In the genomic region with DNA sequence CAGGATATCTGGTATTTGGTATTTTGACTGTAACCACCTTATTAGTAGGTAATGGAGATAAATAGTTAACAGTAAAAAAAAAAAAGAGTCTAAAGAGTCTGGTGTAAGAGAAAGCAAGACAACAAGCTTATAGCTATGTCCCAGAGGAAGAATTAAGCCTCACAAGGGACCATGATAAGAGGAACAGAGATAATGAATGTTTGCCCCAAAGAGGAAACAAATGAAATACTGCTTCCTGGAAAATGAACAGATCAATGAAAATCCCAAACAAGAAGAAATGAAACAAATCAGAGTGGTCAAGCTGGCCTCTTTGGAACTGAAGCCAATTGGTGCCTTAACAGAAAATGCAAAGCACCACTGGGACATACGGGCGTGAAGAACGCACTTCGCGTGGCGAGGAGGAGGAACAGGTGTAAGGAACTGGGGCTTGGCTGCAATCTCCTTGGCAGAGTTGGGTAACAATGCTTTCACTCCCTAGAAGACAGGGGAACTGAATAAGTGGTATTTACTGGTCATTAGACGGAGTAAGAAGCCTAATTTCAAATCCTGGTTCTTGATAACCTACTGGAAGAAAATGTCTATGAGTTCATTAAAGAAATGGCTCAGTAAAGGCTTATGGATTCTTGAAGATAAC, we compare ENCODE assay signal across 21 mouse cellular contexts.
DNase-seq lines count a peak whose midpoint lies in the region; ATAC-seq and TF ChIP-seq lines count a peak whose summit lies in the region.
"Had no signal": no experiment of that assay in that cellular context is flagged by ENCODE, and none has a peak within 500 bp of the region (broad histone marks: within the 10 kb centered on the region; RNA-seq: fewer than 3 reads in every experiment).

No protein-coding gene starts in this region.

- H3K9me3 ChIP-seq in heart, embryonic 10.5 days = no peaks in the 10 kb centered on the region
- no peaks in the 10 kb centered on the region for H3K9me3 ChIP-seq in forebrain, embryonic 13.5 days (replicated peaks)
- H3K9me3 ChIP-seq in intestine, postnatal 0 days (ENCODE audit: control insufficient read depth) = no peaks in the 10 kb centered on the region
- H3K9me3 ChIP-seq: embryonic facial prominence, embryonic 10.5 days; embryonic facial prominence, embryonic 12.5 days had no signal

- no peak overlapping the region for H3K4me3 ChIP-seq in heart, embryonic 10.5 days
- no peak overlapping the region for H3K4me3 ChIP-seq in forebrain, embryonic 13.5 days
- H3K4me3 ChIP-seq in intestine, postnatal 0 days (ENCODE audit: low read depth, low read length) = no peak overlapping the region
- H3K4me3 ChIP-seq: embryonic facial prominence, embryonic 10.5 days; embryonic facial prominence, embryonic 12.5 days had no signal

- DNase-seq in heart, embryonic 10.5 days (ENCODE audit: low spot score) = peak; percentile 17
- DNase-seq in heart, adult 9 months (ENCODE audit: low spot score in 2 of 2) = no peak
- no peak for DNase-seq in natural killer cell, adult 2 months (ENCODE audit: low spot score in 2 of 2)
- DNase-seq: adrenal gland, adult 8-10 months; adrenal gland, postnatal 14 days; cerebellum, adult 11 months; cerebellum, adult 18-20 months; cerebellum, adult 8-10 months; cerebellum, adult 9-11 months; cerebellum, postnatal 14 days; cerebellum, postnatal 36 days had no signal

- ATAC-seq in common myeloid progenitor, adult 5-6 weeks (replicated peaks; ENCODE audit: low read depth, poor library complexity, severe bottlenecking) = peak; percentile 46
- peak; percentile 86 for ATAC-seq in megakaryocyte, adult 5-6 weeks (ENCODE audit: poor library complexity, severe bottlenecking)
- no peak for ATAC-seq in forebrain, embryonic 13.5 days
- ATAC-seq in intestine, postnatal 0 days = no peak
- ATAC-seq: activated CD4-positive, CD25-positive, alpha-beta regulatory T cell, adult 4 months; forebrain, embryonic 14.5 days; forebrain, embryonic 16.5 days; Patski had no signal

- H3K9ac ChIP-seq in forebrain, embryonic 13.5 days = no peak overlapping the region
- H3K9ac ChIP-seq in intestine, postnatal 0 days (ENCODE audit: low read depth, low read length) = no peak overlapping the region
- H3K9ac ChIP-seq: embryonic facial prominence, embryonic 12.5 days had no signal

- H3K36me3 ChIP-seq in heart, embryonic 10.5 days = no peaks in the 10 kb centered on the region
- H3K36me3 ChIP-seq in forebrain, embryonic 13.5 days (ENCODE audit: poor library complexity, severe bottlenecking) = no peaks in the 10 kb centered on the region
- H3K36me3 ChIP-seq in intestine, postnatal 0 days (ENCODE audit: control insufficient read depth, insufficient read depth) = no peaks in the 10 kb centered on the region
- H3K36me3 ChIP-seq: embryonic facial prominence, embryonic 10.5 days; embryonic facial prominence, embryonic 12.5 days had no signal

- H3K4me1 ChIP-seq in heart, embryonic 10.5 days = no peaks in the 10 kb centered on the region
- H3K4me1 ChIP-seq in forebrain, embryonic 13.5 days = no peaks in the 10 kb centered on the region
- no peaks in the 10 kb centered on the region for H3K4me1 ChIP-seq in intestine, postnatal 0 days (replicated peaks; ENCODE audit: control insufficient read depth, insufficient read depth, low read length)
- H3K4me1 ChIP-seq: embryonic facial prominence, embryonic 10.5 days; embryonic facial prominence, embryonic 12.5 days had no signal

- 90% methylated on average over 7 of the region's 7 CpGs for WGBS in heart, embryonic 10.5 days
- 94% methylated on average over 7 of the region's 7 CpGs for WGBS in forebrain, embryonic 13.5 days
- WGBS in intestine, postnatal 0 days = 84% methylated on average over 7 of the region's 7 CpGs

- no peaks in the 10 kb centered on the region for H3K27me3 ChIP-seq in heart, embryonic 10.5 days (ENCODE audit: insufficient read depth, poor library complexity, severe bottlenecking)
- H3K27me3 ChIP-seq in forebrain, embryonic 13.5 days = no peaks in the 10 kb centered on the region
- no peaks in the 10 kb centered on the region for H3K27me3 ChIP-seq in intestine, postnatal 0 days (replicated peaks; ENCODE audit: control insufficient read depth, insufficient read depth, low read length)
- H3K27me3 ChIP-seq: embryonic facial prominence, embryonic 12.5 days; Patski had no signal

- no peak overlapping the region for H3K4me2 ChIP-seq in forebrain, embryonic 13.5 days
- H3K4me2 ChIP-seq in intestine, postnatal 0 days (replicated peaks; ENCODE audit: low read depth) = no peak overlapping the region
- H3K4me2 ChIP-seq: embryonic facial prominence, embryonic 12.5 days had no signal

- no peak overlapping the region for H3K27ac ChIP-seq in heart, embryonic 10.5 days
- no peak overlapping the region for H3K27ac ChIP-seq in forebrain, embryonic 13.5 days
- no peak overlapping the region for H3K27ac ChIP-seq in intestine, postnatal 0 days (ENCODE audit: low read depth, low read length)
- H3K27ac ChIP-seq: embryonic facial prominence, embryonic 10.5 days; embryonic facial prominence, embryonic 12.5 days had no signal

- no peak for TF ChIP-seq CTCF in intestine, postnatal 0 days (IDR thresholded peaks at IDR 0.05; ENCODE audit: low read depth)

Comparison
In these comparisons a context has a peak if more than half of its experiments do, and no peak if none do; other contexts are left out.
1. ATAC-seq: peak in common myeloid progenitor, adult 5-6 weeks (single experiment) and megakaryocyte, adult 5-6 weeks (single experiment); none in forebrain, embryonic 13.5 days (single experiment) and intestine, postnatal 0 days (single experiment).